Mouse (Mus musculus): ENCODE data around the gene Cpeb2.

Gene Cpeb2

GRCm38 (mm10) chr5:43232480-43233315 lies at the start of gene Cpeb2:
Gene Cpeb2 (plus strand): TSS chr5:43233170.
- DNase-seq (ENCODE audit: low spot score), result peak; percentile 96

- DNase-seq (ENCODE audit: low spot score), result no peak
Observed at GRCm38 (mm10) chr5:43183556-43183955, 49.4 kb upstream of the Cpeb2 start.

- DNase-seq (ENCODE audit: low spot score), result no peak
Observed at GRCm38 (mm10) chr5:43184834-43185233, 48.1 kb upstream of the Cpeb2 start.

- DNase-seq (ENCODE audit: low spot score), result no peak
Observed at GRCm38 (mm10) chr5:43185478-43185877, 47.5 kb upstream of the Cpeb2 start.

- DNase-seq (ENCODE audit: low spot score), result no peak
Observed at GRCm38 (mm10) chr5:43200686-43201085, 32.3 kb upstream of the Cpeb2 start.

- no peak for DNase-seq (ENCODE audit: low spot score)
Observed at GRCm38 (mm10) chr5:43206495-43207053, 26.4 kb upstream of the Cpeb2 start.

GRCm38 (mm10) chr5:43217468-43217867 lies 15.5 kb upstream of the Cpeb2 start:
- no peak for DNase-seq (ENCODE audit: low spot score)

- no peak for DNase-seq (ENCODE audit: low spot score)
Observed at GRCm38 (mm10) chr5:43217987-43218846, 14.8 kb upstream of the Cpeb2 start.

GRCm38 (mm10) chr5:43218847-43219132 lies 14.2 kb upstream of the Cpeb2 start:
- DNase-seq (ENCODE audit: low spot score), result no peak

GRCm38 (mm10) chr5:43223359-43223758 lies 9.6 kb upstream of the Cpeb2 start:
- no peak for DNase-seq (ENCODE audit: low spot score)

- DNase-seq (ENCODE audit: low spot score), result no peak
Observed at GRCm38 (mm10) chr5:43224245-43224644, 8.7 kb upstream of the Cpeb2 start.

- no peak for DNase-seq (ENCODE audit: low spot score)
Observed at GRCm38 (mm10) chr5:43226160-43226559, 6.8 kb upstream of the Cpeb2 start.

GRCm38 (mm10) chr5:43227607-43228006 lies 5.4 kb upstream of the Cpeb2 start:
- DNase-seq (ENCODE audit: low spot score), result no peak

- no peak for DNase-seq (ENCODE audit: low spot score)
Observed at GRCm38 (mm10) chr5:43231061-43231460, 1.9 kb upstream of the Cpeb2 start.

GRCm38 (mm10) chr5:43232149-43232479 lies 856 bp upstream of the Cpeb2 start:
- DNase-seq (ENCODE audit: low spot score), result no peak

GRCm38 (mm10) chr5:43233316-43234181 lies 579 bp downstream of the Cpeb2 start:
- DNase-seq (ENCODE audit: low spot score), result peak; percentile 87

- DNase-seq (ENCODE audit: low spot score), result peak; percentile 34
Observed at GRCm38 (mm10) chr5:43234321-43235185, 1.6 kb downstream of the Cpeb2 start.

- peak; percentile 44 for DNase-seq (ENCODE audit: low spot score)
Observed at GRCm38 (mm10) chr5:43235186-43235785, 2.3 kb downstream of the Cpeb2 start.

- no peak for DNase-seq (ENCODE audit: low spot score)
Observed at GRCm38 (mm10) chr5:43235997-43236396, 3.0 kb downstream of the Cpeb2 start.

- no peak for DNase-seq (ENCODE audit: low spot score)
Observed at GRCm38 (mm10) chr5:43236476-43236875, 3.5 kb downstream of the Cpeb2 start.

GRCm38 (mm10) chr5:43237238-43237637 lies 4.3 kb downstream of the Cpeb2 start:
- no peak for DNase-seq (ENCODE audit: low spot score)
